Mouse (Mus musculus) cerebellum, adult 9-11 months (tissue): Measurements from ENCODE around the gene Taf1c.
A peak's percentile ranks its signal among the peaks of the same experiment; 100 is the strongest.

Experiments used
- DNase-seq: peaks from one replicate; pipeline ENCODE4 v3.0.0; 2022

Gene Taf1c

DNA sequence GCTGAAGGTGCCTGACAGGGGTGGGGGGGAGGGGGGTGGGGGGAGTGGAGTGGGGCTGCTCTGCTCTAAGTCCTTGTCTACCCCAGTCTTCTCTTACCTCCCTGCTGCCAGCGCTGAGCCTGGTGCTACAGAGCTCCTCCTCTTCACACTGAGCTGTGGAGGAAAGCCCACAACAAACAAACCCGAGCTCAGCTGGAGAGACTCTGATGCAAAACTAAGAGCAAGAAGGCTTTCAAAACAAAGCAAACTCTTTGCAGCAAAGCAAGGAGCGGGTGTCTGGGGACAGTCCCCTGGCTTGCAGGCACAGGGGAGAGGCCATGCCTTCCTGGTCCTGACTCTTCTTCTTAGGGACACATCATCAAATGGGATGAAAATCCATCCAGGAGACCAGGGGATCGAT is 35.1 kb downstream of the Taf1c start:
- no peak for DNase-seq

DNA sequence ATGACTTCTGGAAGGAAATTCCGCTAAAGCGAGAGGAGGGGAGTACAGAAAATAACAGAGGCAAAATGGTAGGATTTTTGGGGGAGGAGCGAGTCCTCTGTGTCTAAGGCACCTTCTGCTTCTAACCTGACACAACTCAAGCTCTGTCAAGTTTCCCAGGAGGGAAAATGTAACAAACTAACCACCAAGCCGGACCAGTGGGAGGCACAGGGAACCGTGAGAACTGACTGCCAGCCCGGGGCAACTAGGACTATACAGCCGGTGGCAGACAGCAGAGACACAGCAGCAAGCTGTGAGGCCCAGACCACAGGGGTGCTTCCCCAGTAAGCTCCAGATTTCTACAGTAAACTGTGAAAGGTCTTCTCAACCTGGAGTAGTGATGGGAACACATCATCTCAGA is 36.1 kb downstream of the Taf1c start:
- no peak for DNase-seq

DNA sequence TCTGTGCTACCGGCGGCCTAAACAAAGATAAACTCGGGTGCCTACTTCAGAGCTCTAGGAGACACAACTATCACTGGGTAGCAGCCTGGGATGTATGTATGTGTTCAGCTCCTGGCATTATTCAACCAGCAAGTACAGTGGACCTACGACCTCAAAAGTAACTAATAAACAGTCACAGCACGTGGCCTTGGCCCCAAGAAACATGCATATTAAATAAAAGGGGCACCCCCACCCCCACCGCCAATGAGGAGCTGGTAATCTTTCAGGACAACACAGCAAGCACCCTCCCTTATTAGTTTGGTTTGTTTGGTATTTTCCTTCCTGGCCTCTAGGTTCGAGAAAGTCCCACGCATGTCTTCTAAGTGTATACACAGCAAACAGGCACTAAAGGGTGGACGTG is 36.8 kb downstream of the Taf1c start:
- no peak for DNase-seq

DNA sequence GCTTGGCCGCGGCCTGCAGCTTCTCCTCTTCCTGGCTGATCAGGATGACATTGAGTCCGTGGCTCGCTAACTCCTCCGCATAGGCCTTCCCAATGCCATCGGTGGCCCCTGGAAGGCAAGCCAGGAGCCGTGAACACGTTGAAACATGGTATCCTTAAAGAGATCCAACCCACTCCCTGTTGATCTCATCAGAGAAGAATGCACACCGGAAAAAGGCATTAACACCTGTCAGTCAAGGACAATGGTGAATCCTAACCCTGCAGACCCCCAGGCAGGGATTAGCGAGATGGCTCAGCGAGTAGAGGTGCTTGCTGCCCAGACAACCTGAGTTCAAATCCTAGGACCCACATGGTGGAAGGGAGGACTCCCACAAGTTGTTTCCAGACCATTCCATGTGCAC is 38.7 kb downstream of the Taf1c start:
- DNase-seq = no peak

DNA sequence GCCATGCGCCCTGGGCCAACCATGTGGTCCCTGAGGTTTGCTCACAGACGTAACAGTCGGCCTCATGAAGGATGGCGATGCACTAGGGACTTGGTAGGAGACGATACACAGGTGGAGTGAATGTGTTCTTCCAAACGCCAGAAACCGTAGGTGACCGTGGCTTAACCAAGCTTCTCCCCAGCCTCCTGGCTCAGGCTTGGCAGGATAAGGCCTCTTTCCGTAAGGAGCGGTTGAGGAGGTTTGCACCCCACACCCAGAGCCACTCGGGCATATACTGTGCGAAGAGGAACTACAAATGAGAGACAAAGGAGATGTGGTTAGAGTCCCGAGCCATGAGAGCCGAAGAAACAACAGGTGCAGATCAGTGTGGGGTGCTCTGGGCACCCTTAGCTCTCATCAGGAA is 41.2 kb downstream of the Taf1c start:
- peak; percentile 44 for DNase-seq

DNA sequence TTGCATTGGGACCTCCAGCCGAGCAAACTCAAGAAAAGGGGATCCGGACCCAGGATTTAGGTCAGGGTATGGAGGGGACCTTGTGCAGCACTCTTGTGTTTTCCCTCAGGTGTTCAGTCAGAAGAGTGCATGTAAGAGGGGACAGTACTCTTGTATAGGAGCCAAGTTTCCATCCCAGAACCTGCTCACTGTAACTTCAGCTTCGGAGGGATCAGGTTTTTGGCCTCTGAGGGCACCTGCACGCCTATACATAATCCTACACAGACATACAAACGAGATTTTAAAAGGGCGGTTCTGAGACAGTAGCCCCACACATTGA is 45.7 kb downstream of the Taf1c start:
- no peak for DNase-seq

DNA sequence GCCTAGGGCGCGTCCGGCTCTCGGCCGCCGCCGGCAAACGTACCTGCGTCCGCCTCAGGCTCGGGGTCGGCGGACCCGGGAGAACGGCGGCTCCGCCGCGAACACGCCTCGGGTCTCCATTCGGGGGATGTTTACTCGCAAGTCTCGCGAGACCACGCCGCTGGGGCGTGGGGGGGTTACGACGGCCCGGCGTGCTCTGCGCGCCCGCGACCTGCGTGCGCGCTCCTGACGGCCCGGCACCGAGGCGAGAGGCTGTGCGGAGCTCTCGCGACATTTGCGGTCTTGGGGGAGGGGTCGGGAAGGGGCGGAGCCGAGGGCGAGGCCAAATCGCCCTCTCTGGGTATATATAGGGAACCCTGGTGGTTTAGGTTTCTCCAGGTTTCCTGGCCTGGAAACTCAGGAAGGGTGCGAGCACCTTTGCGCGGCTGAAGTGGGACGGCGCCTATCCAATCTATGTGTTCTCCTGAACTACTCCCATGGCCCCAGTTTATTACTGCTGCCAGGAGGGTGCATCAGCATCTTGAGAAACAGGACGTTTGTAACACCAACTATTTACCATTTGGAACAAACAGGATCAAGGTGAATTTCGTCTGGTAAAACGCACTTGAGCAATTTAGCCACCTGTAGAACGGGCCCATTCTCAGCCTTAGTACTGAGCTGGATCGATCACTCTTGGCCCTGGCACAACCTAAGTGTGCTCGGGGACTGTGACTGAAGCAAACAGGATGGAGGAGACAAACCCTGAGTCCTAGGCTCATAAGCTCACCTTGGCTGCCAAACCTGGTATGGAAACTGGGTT is 46.2 kb downstream of the Taf1c start, which contains the start of gene Mbtps1:
Gene Mbtps1 (minus strand): TSS at position 133 of the 799 bp plus-strand sequence.
- peak; percentile 98 for DNase-seq

DNA sequence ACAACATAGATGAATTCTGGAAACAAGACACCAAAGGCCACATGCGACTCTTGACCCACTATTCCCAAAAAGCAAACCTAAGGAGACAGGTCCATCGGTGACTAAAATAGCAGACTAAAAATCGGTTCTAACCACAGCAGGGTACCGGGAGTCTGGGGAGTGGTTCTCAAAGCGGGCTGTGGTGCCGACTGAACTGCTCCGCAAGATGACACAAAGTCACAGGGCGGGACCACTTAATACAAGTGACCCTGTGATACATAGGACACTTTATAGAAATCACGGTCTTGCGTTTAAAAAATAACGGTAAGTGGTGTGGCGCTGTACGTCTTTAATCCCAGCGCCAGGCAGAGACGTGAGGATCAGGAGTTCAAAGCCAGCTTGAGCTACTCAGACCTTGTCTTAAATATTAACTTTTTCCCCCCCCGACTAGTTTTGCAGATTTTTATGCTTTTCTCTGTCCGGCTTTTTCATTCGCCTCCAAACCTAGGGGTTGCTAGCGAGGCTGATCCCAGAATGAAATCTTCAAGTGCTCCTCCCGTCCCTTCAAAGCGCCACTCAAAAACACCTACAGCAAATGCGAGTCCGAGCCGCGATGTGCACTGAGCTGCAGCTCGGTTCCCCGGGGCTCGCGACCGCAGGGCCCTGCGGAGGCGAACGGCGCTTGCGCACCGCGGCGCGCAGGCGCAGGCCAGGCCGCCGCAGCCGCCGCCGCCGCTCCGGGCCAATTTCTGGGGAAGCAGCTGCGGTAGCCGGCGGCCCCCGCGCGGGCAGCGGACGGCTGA is 47.0 kb downstream of the Taf1c start:
- peak; percentile 45 for DNase-seq

DNA sequence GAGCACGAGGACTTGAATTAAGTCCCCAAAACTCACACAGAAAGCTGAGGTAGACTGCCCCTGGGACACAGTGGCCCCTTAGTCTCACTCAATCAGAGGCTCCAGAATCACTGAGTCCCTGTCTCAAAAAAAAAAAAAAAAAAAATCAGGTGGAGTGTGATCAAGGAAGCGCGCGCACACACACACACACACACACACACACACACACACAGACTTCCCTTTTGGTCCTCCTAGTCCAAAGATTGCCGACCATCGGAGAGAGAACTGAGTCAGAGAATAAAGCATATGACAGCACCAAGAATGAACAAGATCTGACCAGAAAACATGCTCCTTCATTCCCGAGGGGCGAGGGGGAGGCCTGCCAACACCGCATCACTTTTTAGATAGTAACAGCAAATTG is 47.9 kb downstream of the Taf1c start:
- peak; percentile 30 for DNase-seq

DNA sequence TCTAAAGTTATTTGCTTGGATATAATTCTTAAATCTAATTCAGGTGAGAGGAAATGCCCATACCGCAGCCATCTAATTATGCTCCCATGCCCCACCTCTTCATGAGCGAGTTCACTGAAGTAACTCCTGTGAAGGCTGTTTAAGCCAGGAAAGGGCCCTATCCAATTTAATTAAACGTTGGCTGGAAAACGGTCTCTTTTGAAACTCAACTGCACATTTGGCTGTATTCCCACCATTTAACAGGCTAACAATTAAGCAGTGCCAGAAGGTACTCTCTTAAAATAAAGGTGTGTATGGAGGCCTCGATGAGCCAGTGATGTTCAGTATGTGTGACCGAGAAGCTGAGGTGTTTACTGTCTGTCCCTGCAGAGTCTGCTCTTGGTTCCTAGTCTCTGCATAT is 49.2 kb downstream of the Taf1c start:
- DNase-seq = no peak

DNA sequence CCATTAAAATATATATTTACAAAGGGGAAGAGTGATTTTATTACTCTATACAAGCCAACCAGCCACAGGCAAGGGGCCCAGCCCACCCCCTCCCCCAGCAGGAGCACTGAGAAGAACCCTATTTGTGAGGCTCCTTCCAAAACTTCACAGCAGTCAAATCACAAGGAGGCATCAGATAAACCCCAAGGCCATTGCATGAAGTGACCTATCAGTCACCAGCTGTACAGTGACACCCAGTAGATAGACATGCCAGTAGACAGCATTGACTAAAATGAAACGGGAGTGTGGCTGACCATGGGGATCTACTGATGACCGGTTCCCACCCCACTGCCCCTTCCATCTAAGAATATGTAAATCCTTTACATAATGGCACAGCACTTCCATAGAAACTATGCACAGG is 52.1 kb downstream of the Taf1c start:
- no peak for DNase-seq

DNA sequence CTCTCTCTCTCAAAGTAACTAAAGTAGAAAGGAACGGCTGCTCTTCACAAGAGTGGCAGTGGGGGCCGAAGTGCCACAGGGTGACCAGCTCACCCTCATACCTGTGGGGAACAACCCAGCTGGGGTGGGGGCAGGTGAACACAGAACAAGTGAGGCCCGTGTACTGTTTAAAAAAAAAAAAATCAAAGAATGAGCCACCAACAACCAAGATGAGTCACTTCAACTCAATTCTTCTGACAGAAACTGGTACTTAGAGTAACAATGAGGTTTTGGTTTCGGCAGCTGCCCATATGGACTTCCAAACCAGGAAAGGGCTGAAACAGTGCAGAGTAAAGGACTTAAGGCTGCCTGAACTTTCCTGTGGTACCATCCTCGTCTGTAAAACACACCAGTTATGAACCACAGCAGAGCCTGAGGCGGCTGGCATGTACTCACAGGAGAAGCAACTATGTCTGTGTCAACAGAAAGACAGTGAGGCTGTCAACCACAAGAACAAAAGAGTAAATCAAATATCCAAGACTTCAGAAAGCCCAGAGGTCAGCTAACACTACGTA is 56.4 kb downstream of the Taf1c start:
- no peak for DNase-seq
